Mouse (Mus musculus) limb, embryonic 10.5 days (tissue): ENCODE data around the gene Carnmt1. TPM values are rescaled to one million over a fixed set of nuclear protein-coding genes. Genes with fewer than 3 reads are reported as not detected.

Experiments used
- DNase-seq: peaks from one replicate; pipeline ENCODE4 v3.0.0-alpha.2; 2017; ENCODE audit warnings: low spot score
- H3K27ac ChIP-seq: fragments of 300-500 bp; sonication (generic); 2 replicates; pipeline ENCODE4 v1.5.1; 2016; ENCODE audit warnings: mild to moderate bottlenecking
- H3K27me3 ChIP-seq: fragments of 300-500 bp; sonication (generic); 2 replicates; pipeline ENCODE4 v1.6.1; 2016; ENCODE audit warnings: low read depth, mild to moderate bottlenecking; ENCODE audit not compliant: poor library complexity, severe bottlenecking
- H3K36me3 ChIP-seq: fragments of 300-500 bp; sonication (generic); 2 replicates; pipeline ENCODE4 v1.6.1; 2016; ENCODE audit warnings: mild to moderate bottlenecking, moderate library complexity
- H3K4me1 ChIP-seq: fragments of 300-500 bp; sonication (generic); 2 replicates; pipeline ENCODE4 v1.6.1; 2016
- H3K4me3 ChIP-seq: fragments of 300-500 bp; sonication (generic); 2 replicates; pipeline ENCODE4 v1.5.1; 2016; ENCODE audit warnings: mild to moderate bottlenecking, moderate library complexity
- H3K9me3 ChIP-seq: fragments of 300-500 bp; sonication (generic); replicated peaks from 2 replicates; pipeline ENCODE4 v1.6.1; 2016; ENCODE audit warnings: mild to moderate bottlenecking
- WGBS: fragments of 180-500 bp; shearing (Covaris S2); methylation state at CpG from one replicate; pipeline ENCODE4 v1.1.7; 2016; 5-methylcytosine and 5-hydroxymethylcytosine counted together
- polyA plus RNA-seq: library from polyadenylated mRNA; unstranded; fragments of >200 nt; fragmentation: Nextera tagmentation; extraction: Ambion mirVana; gene quantifications from 2 replicates; pipeline ENCODE4 v1.2.1, GENCODE M21; 2016

The Carnmt1 gene
- polyA plus RNA-seq, 1 experiment from 2014 or later, result 30.4 TPM

- no peaks in the 10 kb centered on the region for H3K4me1 ChIP-seq
- H3K27ac ChIP-seq, result no peak overlapping the region
- DNase-seq, result no peak
- no peaks in the 10 kb centered on the region for H3K9me3 ChIP-seq
- H3K4me3 ChIP-seq, result no peak overlapping the region
- WGBS, result 92% methylated on average over 7 of the region's 7 CpGs
- H3K27me3 ChIP-seq, result no peaks in the 10 kb centered on the region
- no peaks in the 10 kb centered on the region for H3K36me3 ChIP-seq
Observed at GRCm38 (mm10) chr19:18739146-18739545, 68.6 kb downstream of the Carnmt1 start.

- Histone ChIP-seq H3K4me3 (no peak overlapping the region), H3K27ac (no peak overlapping the region), H3K36me3 (no peaks in the 10 kb centered on the region), H3K27me3 (0 out of 2 replicates have a peak, but pooled peaks cover under 1% of the 10 kb centered on the region), H3K9me3 (no peaks in the 10 kb centered on the region), H3K4me1 (no peaks in the 10 kb centered on the region)
- 68% methylated on average over 5 of the region's 5 CpGs for WGBS
- DNase-seq, result no peak
Observed at GRCm38 (mm10) chr19:18743946-18744345, 73.4 kb downstream of the Carnmt1 start.

GRCm38 (mm10) chr19:18746576-18747340 lies 76.2 kb downstream of the Carnmt1 start:
- H3K9me3 ChIP-seq, result no peaks in the 10 kb centered on the region
- H3K36me3 ChIP-seq, result no peaks in the 10 kb centered on the region
- WGBS, result 93% methylated on average over 5 of the region's 5 CpGs
- H3K27ac ChIP-seq, result no peak overlapping the region
- peaks cover 20% of the 10 kb centered on the region for H3K27me3 ChIP-seq
- H3K4me1 ChIP-seq, result peaks cover 8% of the 10 kb centered on the region
- DNase-seq, result no peak
- H3K4me3 ChIP-seq, result no peak overlapping the region

GRCm38 (mm10) chr19:18747379-18747778 lies 76.8 kb downstream of the Carnmt1 start:
- Histone ChIP-seq H3K4me3 (no peak overlapping the region), H3K27me3 (peaks cover 20% of the 10 kb centered on the region), H3K36me3 (no peaks in the 10 kb centered on the region), H3K27ac (no peak overlapping the region), H3K4me1 (peaks cover 8% of the 10 kb centered on the region), H3K9me3 (no peaks in the 10 kb centered on the region)
- DNase-seq, result no peak
- 94% methylated on average over 4 of the region's 4 CpGs for WGBS

- 5% methylated on average over 41 of the region's 41 CpGs for WGBS
- no peaks in the 10 kb centered on the region for H3K36me3 ChIP-seq
- peaks cover 20% of the 10 kb centered on the region for H3K27me3 ChIP-seq
- no peaks in the 10 kb centered on the region for H3K9me3 ChIP-seq
- H3K4me1 ChIP-seq, result peaks cover 8% of the 10 kb centered on the region
- peak within 1 kb of the TSS; percentile 54 for H3K4me3 ChIP-seq
- H3K27ac ChIP-seq, result peak within 1 kb of the TSS; percentile 66
- peak; percentile 55 for DNase-seq
Observed at GRCm38 (mm10) chr19:18749598-18750339, 79.2 kb downstream of the Carnmt1 start, which contains the start of gene Trpm6. Trpm6 (plus strand) TSS chr19:18749983.

Other genes with a start within 250 kb of the Carnmt1 start
- 31.9 and 32.0 TPM in 2 replicates for gene Ostf1, start 38.9 kb upstream of the Carnmt1 start, polyA plus RNA-seq
- 6.5 and 9.0 TPM in 2 replicates for gene Nmrk1, start 38.8 kb upstream of the Carnmt1 start, polyA plus RNA-seq
- 26.7 and 26.8 TPM in 2 replicates for gene D030056L22Rik, start 42.4 kb downstream of the Carnmt1 start, polyA plus RNA-seq
- 0.23 and 0.73 TPM in 2 replicates for gene Trpm6, start 79.2 kb downstream of the Carnmt1 start, polyA plus RNA-seq